Mouse (Mus musculus) small intestine, adult 2 months (tissue): ENCODE results near the gene Aqp12.

Experiments used
- CTCF ChIP-seq: fragments of 200-500 bp; IDR thresholded peaks from 2 replicates; pipeline ENCODE4 v1.5.1; 2012; ENCODE audit warnings: low read depth, mild to moderate bottlenecking, control low read depth, inconsistent platforms, low read length, moderate library complexity, mixed read lengths; ENCODE audit not compliant: insufficient replicate concordance, insufficient read length; ENCODE audit errors: extremely low read depth
- POLR2A ChIP-seq: fragments of 200-500 bp; IDR thresholded peaks from 2 replicates; pipeline ENCODE4 v1.6.1; 2012; ENCODE audit warnings: low read depth, mild to moderate bottlenecking, control low read depth, inconsistent platforms, low read length, moderate library complexity

- TF ChIP-seq POLR2A: no peak
- no peak for TF ChIP-seq CTCF
Measured at GRCm38 (mm10) chr1:93020602-93021001, 14.5 kb downstream of the Aqp12 start.
